Mouse (Mus musculus) mesoderm, embryonic 11.5 days (tissue): ENCODE measurements around the gene Erbin.

Source experiments
- DNase-seq: peaks from one replicate; pipeline ENCODE4 v3.0.0-alpha.2; 2012; ENCODE audit warnings: low read depth, low spot score

Gene Erbin

DNA sequence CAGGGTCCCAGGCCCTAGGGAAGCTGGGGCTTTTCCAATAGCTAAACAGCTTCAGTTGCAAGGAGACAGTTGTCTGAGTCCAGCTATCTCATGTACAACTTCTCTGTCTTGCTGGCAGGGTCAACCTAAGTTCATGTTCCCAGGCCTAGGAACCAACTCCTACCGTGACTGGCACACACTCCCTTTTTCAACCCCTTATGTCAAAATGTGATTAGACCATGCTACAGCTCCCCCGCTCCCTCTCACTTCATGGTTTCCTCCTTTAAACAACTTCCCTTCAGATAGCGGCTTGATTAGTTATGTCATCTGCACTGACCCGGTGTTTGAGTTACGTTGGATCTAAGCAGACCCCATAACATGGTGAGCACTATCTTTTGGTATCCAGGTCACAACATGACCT, 112.8 kb downstream of the Erbin start:
- DNase-seq, result no peak

DNA sequence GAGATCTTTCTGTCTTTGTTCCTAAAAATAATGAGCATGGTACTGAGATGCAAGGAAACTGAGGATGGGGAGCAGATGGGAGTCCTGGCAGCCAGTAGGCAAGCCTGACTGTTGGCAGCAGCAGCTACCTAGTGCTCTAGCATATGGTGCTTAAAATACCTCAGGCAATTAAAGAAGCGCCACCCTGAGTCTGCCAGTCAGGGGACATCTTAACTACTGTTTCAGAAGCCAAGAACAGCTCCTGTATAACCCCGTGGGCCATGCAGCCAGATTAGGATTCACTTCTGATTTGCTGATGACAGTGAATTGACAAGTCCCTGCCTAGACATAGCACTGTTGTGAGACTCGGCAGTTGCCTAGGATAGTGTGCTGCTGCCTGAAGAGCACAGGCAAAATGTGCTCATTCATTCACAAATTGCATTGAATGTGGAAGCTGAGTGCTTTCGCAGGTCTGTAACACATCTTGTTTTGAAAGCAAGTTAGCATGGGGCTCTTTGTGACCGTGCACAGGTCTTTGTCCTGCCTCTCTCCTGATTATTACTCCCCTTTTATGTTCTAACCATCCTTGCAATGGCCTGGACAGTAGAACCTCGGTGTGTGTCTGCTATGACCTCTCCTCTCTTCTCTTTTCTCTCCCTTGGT, 114.0 kb downstream of the Erbin start:
- no peak for DNase-seq

DNA sequence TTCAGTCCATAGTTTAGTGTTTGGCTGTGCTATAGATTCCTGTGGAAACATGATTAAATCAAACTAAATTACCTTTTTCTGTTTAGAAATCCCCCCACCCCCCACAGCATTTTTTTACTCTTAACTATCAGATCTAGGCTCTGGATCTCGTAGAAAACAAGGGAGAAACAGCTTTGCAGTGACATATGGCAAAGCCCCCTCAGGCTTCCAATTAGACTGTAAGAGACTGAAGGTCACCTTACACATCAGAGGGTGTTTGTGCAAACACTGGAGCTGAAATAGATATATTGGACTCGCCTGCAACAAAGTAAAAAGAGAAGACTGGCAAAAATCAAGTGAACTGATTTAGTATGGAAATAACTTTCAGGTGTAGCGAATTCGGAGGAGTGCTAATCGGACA, 116.6 kb downstream of the Erbin start:
- DNase-seq, result no peak

DNA sequence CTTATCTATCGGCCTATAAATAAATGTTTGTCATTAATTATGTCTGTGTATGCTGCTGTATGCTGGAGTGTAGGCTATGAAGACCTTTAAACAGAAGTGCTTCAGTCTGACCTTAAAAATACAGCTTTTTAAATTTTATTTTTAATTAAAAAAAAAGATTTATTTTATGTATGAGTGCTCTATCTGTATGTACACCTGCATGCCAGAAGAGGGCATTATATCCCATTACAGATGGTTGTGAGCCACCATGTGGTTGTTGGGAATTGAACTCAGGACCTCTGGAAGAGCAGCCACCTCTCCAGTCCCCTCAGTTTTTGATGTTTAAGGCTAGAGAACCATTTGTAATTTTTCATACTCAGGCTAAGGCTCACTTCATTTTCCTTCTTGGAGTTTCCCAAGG, 119.3 kb downstream of the Erbin start:
- DNase-seq, result no peak

DNA sequence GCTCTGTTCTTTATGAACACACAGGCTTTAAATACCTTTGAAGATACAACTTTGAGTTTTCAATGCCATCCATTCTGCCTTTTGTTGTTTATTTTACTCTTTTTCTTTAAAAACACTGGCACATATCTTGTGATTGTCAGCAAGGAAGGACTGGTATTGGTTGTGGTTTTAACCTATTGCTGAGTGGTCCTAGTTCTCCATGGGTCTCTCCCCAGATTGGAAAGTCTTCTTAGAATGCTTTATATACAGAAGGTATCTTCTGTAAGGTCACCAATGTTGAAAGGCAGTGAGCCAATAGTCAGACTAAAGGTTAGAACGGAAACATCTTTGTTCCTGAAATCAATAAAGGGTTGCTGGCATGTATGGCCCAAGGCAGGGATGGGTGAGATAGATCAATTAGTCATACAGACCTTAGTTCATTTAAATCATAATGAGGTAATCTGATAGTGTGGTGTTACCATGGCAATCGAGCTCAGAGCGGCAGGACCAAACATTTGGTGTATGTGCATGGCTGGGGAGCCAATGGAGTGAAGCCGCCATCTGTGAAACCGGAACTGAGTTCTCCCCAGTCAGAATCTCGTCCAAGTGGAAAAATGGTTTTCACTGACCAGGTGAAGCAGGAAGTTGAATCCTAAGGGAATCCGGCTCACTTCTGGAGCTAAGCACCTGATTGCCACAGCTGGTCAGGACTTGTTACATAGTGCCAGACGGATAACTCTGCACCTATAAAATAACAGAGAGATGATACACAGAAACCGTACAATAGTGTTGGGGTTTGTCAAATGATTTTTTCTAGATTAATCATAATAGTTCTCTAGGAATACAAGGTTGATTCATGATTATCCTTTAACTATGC, 125.4 kb downstream of the Erbin start:
- DNase-seq, result peak; percentile 14

DNA sequence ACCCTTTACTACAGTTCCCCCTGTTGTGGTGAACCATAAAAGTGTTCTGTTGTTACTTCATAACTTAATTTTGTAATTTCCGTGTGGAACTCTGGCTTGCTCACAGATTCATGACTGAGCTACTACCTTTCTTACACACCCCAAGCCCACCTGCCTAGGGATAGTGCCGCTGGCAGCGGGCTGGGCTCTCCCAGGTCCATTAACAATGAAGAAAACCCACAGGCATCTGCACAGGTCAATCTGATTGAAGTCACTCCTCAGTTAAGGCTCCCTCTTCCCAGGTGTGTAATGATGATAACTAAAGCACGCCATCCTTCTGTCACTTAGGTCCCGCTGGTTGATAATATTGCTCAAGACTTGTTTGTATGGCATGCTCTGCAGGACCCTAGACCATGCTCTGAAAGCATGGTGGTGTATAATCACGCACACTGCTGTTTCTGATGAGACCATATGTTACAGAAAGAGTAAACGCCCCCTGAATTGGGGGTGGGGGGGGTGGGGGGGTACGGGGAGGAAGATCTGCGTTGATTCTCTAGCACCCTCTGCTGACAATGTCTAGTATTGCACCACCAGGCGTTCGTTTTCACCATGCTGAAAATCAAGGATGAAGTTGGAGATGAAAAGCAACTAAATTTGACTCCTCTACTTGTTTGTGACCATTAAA, 140.3 kb downstream of the Erbin start:
- peak; percentile 77 for DNase-seq

DNA sequence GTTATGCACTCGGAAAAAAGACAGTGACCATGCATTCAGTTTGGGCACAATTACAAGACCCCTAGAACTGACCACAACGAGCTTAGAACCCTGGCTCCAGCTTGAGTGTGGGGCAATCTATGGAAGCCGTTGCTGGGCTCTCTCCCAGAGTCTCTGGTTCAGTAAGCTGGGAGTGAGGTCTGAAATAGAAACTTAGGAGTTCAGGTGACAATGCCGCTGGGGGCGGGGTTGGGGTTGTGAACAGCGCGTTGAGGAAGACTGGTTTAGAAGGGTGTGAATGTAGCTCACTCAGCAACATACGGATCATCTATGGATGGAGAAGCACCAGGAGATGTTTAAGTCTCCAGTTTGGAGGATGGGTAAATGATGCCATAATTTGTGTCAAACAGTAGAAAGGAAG, 143.2 kb downstream of the Erbin start:
- DNase-seq, result no peak

DNA sequence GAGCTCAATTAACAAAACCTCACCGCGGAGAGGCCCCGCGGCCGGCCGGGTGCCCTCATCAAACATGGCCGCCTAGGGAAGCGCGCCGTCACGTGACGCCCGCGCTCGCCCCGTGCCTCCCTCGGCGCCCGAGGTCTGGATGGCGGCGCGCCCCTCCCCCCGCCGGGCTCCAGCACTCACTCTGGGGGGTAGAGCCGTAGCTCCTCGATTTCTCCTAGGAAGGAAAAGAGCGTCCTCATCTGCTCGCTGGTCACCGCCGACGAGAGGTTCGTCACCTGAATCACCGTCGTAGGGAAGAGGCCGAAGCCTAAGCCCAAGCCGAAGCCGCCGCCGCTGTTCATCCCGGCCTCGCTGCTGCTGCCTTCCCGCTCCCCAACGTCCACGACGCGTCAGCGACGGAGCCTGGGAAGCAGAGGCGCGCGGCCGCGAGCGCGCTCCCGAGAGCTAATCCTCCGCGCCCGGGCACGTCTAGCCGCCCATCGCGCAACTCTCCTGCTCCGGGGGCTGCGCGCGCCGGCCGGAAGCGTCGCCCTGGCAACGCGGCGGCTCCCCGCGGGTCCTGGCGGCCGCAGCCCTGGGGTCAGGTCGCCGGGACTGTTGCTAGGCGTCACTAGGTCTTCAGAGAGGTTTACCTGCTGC, 146.1 kb downstream of the Erbin start, which contains the start of gene Srek1:
Gene Srek1, minus strand, starts transcription at position 490 of the 639 bp plus-strand sequence.
- DNase-seq, result peak; percentile 97

DNA sequence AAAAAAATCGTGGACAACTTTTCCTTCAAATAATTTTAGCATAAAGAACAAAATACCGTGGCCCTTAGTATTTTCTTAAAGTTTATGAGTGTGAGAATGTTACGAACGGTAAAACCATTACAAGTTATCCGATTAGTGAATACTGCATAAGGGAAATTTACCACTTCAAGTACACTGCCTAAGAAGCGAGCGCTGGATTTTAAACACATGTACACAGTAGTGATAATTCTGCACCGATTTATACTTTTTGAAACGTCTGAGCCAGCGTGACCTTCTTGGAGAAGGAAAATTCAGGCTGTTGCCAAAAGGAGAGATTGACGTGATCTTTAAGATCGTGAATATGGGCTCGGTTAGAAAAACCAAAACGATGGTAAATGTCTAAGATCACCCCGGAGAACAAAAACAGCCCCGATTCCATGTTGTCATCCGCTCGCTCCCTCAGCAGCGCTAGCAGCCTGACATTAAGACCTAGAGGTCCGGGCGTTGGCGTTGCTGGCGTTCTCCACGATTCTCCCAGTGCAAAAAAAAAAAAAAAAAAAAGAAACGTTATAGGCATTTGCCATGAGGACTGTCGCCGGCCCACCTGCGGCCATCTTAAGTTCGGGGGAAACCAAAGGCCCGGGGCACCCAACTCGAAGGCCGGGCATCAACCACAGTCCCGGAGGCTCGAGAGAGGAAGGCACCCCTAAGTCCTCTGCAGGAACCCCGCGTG, 146.8 kb downstream of the Erbin start:
- no peak for DNase-seq

DNA sequence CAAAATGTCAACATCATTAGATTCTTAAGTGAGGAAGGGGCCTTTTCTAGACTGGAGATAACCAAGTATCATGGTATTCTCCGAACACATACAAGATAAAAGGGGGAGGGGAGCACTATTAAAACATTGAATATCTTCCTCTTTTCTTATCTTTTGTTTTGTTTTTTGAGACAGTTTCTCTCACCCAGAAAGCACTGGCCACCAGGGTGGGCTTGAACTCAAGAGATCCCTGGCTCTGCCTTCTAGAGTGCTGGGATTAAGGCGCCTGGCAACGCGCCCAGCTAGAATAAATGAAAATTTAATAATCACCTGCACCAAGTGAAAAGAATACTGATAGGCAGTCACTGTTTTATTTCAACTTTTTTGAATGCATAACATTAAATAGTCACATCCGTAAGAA, 147.4 kb downstream of the Erbin start:
- no peak for DNase-seq

DNA sequence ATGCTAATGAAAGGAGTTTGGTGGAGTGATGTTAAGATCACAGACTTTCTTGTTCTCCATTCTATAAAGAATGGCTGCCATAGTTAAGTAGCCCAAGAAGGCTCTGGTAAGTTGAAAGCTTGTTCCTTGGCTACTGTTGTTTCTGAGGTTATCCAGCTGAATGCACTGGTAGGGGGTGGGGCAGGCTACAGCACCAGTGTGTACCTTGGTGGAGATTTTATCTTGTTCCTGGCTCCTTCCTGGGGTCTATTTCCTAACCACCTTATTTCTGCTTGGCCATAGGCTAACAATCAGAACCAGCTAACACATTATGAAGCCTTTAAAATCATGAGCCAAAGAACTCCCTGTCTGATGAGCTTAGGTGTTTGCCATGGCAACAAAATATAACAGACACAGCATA, 149.5 kb downstream of the Erbin start:
- no peak for DNase-seq
